ENCODE assay signal across 18 mouse cellular contexts in genomic region chr2:118316939-118317338, GRCm38 (mm10). TPM values are rescaled to one million over a fixed set of nuclear protein-coding genes. Genes with fewer than 3 reads are reported as not detected.
DNase-seq lines count a peak whose midpoint lies in the region; ATAC-seq lines count a peak whose summit lies in the region.
"Had no signal": no experiment of that assay in that cellular context is flagged by ENCODE, and none has a peak within 500 bp of the region (broad histone marks: within the 10 kb centered on the region; RNA-seq: fewer than 3 reads in every experiment).

No protein-coding gene starts in this region.

- no peak overlapping the region for H3K9ac ChIP-seq in neural tube, embryonic 13.5 days
- no peak overlapping the region for H3K9ac ChIP-seq in hindbrain, embryonic 14.5 days
- no peak overlapping the region for H3K9ac ChIP-seq in neural tube, embryonic 14.5 days (replicated peaks; ENCODE audit: low read depth, low read length)
- H3K9ac ChIP-seq in forebrain, embryonic 11.5 days (ENCODE audit: low read length), result no peak overlapping the region
- H3K9ac ChIP-seq: embryonic facial prominence, embryonic 12.5 days; forebrain, embryonic 12.5 days; heart, embryonic 12.5 days; hindbrain, embryonic 15.5 days had no signal

- no peak overlapping the region for H3K4me3 ChIP-seq in neural tube, embryonic 13.5 days
- H3K4me3 ChIP-seq in hindbrain, embryonic 14.5 days (replicated peaks; ENCODE audit: low read length), result no peak overlapping the region
- H3K4me3 ChIP-seq in neural tube, embryonic 14.5 days (ENCODE audit: low read depth, low read length), result no peak overlapping the region
- H3K4me3 ChIP-seq in forebrain, embryonic 11.5 days (ENCODE audit: low read depth, low read length), result no peak overlapping the region
- H3K4me3 ChIP-seq: embryonic facial prominence, embryonic 12.5 days; forebrain, embryonic 12.5 days; heart, adult 2 months; heart, embryonic 12.5 days; hindbrain, embryonic 15.5 days had no signal

- no peak for DNase-seq in neural tube, embryonic 10.5 days (ENCODE audit: extremely low spot score, low spot score)
- DNase-seq in hindbrain, embryonic 14.5 days (ENCODE audit: low spot score), result no peak
- DNase-seq in kidney, adult 9 months, result no peak
- no peak for DNase-seq in forebrain, embryonic 11.5 days (ENCODE audit: low spot score)
- DNase-seq: adrenal gland, adult 8-10 months; adrenal gland, postnatal 36 days; cerebellum, adult 9-10 months; cerebellum, postnatal 25 days; gastrocnemius, postnatal 10 days; heart, adult 2 months had no signal

- ATAC-seq in neural tube, embryonic 13.5 days (ENCODE audit: low read depth), result peak; percentile 57
- ATAC-seq in hindbrain, embryonic 14.5 days (ENCODE audit: low FRiP score), result peak; percentile 62; the same call in 1 of the 2 replicates
- ATAC-seq in neural tube, embryonic 14.5 days (ENCODE audit: low read depth), result peak; percentile 68
- ATAC-seq in forebrain, embryonic 11.5 days (replicated peaks; ENCODE audit: low FRiP score), result no peak
- ATAC-seq in monocyte, adult 5-6 weeks (replicated peaks; ENCODE audit: insufficient number of reproducible peaks, low FRiP score, low TSS enrichment, poor library complexity, severe bottlenecking), result no peak
- ATAC-seq: forebrain, embryonic 16.5 days had no signal

- H3K27me3 ChIP-seq in neural tube, embryonic 13.5 days, result no peaks in the 10 kb centered on the region
- H3K27me3 ChIP-seq in hindbrain, embryonic 14.5 days (ENCODE audit: control insufficient read depth, insufficient read depth, low read length), result no peaks in the 10 kb centered on the region
- H3K27me3 ChIP-seq in neural tube, embryonic 14.5 days (ENCODE audit: control insufficient read depth, insufficient read depth, low read length), result no peaks in the 10 kb centered on the region
- H3K27me3 ChIP-seq in forebrain, embryonic 11.5 days (ENCODE audit: control insufficient read depth, insufficient read depth, low read length), result no peaks in the 10 kb centered on the region
- H3K27me3 ChIP-seq: embryonic facial prominence, embryonic 12.5 days; forebrain, embryonic 12.5 days; heart, embryonic 12.5 days; hindbrain, embryonic 15.5 days had no signal

- H3K36me3 ChIP-seq in neural tube, embryonic 13.5 days, result no peaks in the 10 kb centered on the region
- no peaks in the 10 kb centered on the region for H3K36me3 ChIP-seq in hindbrain, embryonic 14.5 days (replicated peaks; ENCODE audit: control insufficient read depth, insufficient read depth)
- H3K36me3 ChIP-seq in neural tube, embryonic 14.5 days (ENCODE audit: control insufficient read depth, insufficient read depth, low read length), result no peaks in the 10 kb centered on the region
- no peaks in the 10 kb centered on the region for H3K36me3 ChIP-seq in forebrain, embryonic 11.5 days (ENCODE audit: control insufficient read depth, insufficient read depth, low read length)
- H3K36me3 ChIP-seq: embryonic facial prominence, embryonic 12.5 days; forebrain, embryonic 12.5 days; heart, embryonic 12.5 days; hindbrain, embryonic 15.5 days had no signal

- peak overlapping the region; percentile 57 for H3K27ac ChIP-seq in neural tube, embryonic 13.5 days (replicated peaks)
- no peak overlapping the region for H3K27ac ChIP-seq in hindbrain, embryonic 14.5 days
- peak overlapping the region; percentile 29; the same call in 1 of the 2 replicates for H3K27ac ChIP-seq in neural tube, embryonic 14.5 days (ENCODE audit: low read depth, low read length)
- no peak overlapping the region for H3K27ac ChIP-seq in forebrain, embryonic 11.5 days (ENCODE audit: low read depth, low read length)
- H3K27ac ChIP-seq: embryonic facial prominence, embryonic 12.5 days; forebrain, embryonic 12.5 days; heart, adult 2 months; hindbrain, embryonic 15.5 days had no signal

- H3K9me3 ChIP-seq in neural tube, embryonic 13.5 days, result no peaks in the 10 kb centered on the region
- H3K9me3 ChIP-seq in hindbrain, embryonic 14.5 days (ENCODE audit: control insufficient read depth, low read length), result no peaks in the 10 kb centered on the region
- H3K9me3 ChIP-seq in neural tube, embryonic 14.5 days (ENCODE audit: control insufficient read depth, low read length), result no peaks in the 10 kb centered on the region
- no peaks in the 10 kb centered on the region for H3K9me3 ChIP-seq in forebrain, embryonic 11.5 days (ENCODE audit: control insufficient read depth, low read length)
- H3K9me3 ChIP-seq: embryonic facial prominence, embryonic 12.5 days; forebrain, embryonic 12.5 days; heart, embryonic 12.5 days; hindbrain, embryonic 15.5 days had no signal

- H3K4me2 ChIP-seq in neural tube, embryonic 13.5 days, result no peak overlapping the region
- H3K4me2 ChIP-seq in hindbrain, embryonic 14.5 days (replicated peaks), result no peak overlapping the region
- H3K4me2 ChIP-seq in neural tube, embryonic 14.5 days (ENCODE audit: low read depth, low read length), result no peak overlapping the region
- H3K4me2 ChIP-seq in forebrain, embryonic 11.5 days (ENCODE audit: low read depth, low read length, severe bottlenecking), result no peak overlapping the region
- H3K4me2 ChIP-seq: embryonic facial prominence, embryonic 12.5 days; forebrain, embryonic 12.5 days; heart, embryonic 12.5 days; hindbrain, embryonic 15.5 days had no signal

- 34% methylated on average over 2 of the region's 2 CpGs for WGBS in neural tube, embryonic 13.5 days
- WGBS in hindbrain, embryonic 14.5 days, result 49% methylated on average over 2 of the region's 2 CpGs
- 27% methylated on average over 2 of the region's 2 CpGs for WGBS in neural tube, embryonic 14.5 days
- 78% methylated on average over 2 of the region's 2 CpGs for WGBS in forebrain, embryonic 11.5 days

- peaks cover 28% of the 10 kb centered on the region for H3K4me1 ChIP-seq in neural tube, embryonic 13.5 days (replicated peaks)
- peaks cover 17% of the 10 kb centered on the region for H3K4me1 ChIP-seq in hindbrain, embryonic 14.5 days (replicated peaks; ENCODE audit: control insufficient read depth, insufficient read depth, low read length)
- H3K4me1 ChIP-seq in neural tube, embryonic 14.5 days (ENCODE audit: control insufficient read depth, insufficient read depth, low read length), result peaks cover 8% of the 10 kb centered on the region
- peaks cover 9% of the 10 kb centered on the region for H3K4me1 ChIP-seq in forebrain, embryonic 11.5 days (replicated peaks; ENCODE audit: control insufficient read depth, insufficient read depth, low read length)
- H3K4me1 ChIP-seq: embryonic facial prominence, embryonic 12.5 days; heart, embryonic 12.5 days had no signal

RNA-seq across cellular contexts. Expression of gene Gpr176, which starts 56.3 kb away (rescaled TPM):
- 3.6 and 4.6 TPM in 2 replicates for polyA plus RNA-seq in neural tube, embryonic 13.5 days (2015; fragmentation: Nextera tagmentation; extraction: Ambion mirVana)
- 7.7 and 10.3 TPM in 2 replicates for polyA plus RNA-seq in hindbrain, embryonic 14.5 days (2014; fragmentation: Nextera tagmentation; extraction: Ambion mirVana)
- 7.9 and 8.2 TPM in 2 replicates for polyA plus RNA-seq in neural tube, embryonic 14.5 days (2014; fragmentation: Nextera tagmentation; extraction: Ambion mirVana)
- polyA plus RNA-seq in forebrain, embryonic 11.5 days (2014; fragmentation: Nextera tagmentation; extraction: Ambion mirVana), result 0.23 and 0.24 TPM in 2 replicates
- total RNA-seq in monocyte, adult 5-6 weeks (2017), result not detected in 3 replicates

Comparison
In these comparisons a context has a peak if more than half of its experiments do, and no peak if none do; other contexts are left out.
1. ATAC-seq: peak in neural tube, embryonic 13.5 days (single experiment), hindbrain, embryonic 14.5 days (single experiment) and neural tube, embryonic 14.5 days (single experiment); none in forebrain, embryonic 11.5 days (single experiment) and monocyte, adult 5-6 weeks (single experiment).
2. H3K27ac ChIP-seq: peak in neural tube, embryonic 13.5 days (single experiment) and neural tube, embryonic 14.5 days (single experiment); none in hindbrain, embryonic 14.5 days (single experiment) and forebrain, embryonic 11.5 days (single experiment).